Mouse (Mus musculus) forebrain, embryonic 16.5 days (tissue): ENCODE measurements around the gene Atp6v1g3. TPM values are rescaled to one million over a fixed set of nuclear protein-coding genes. Genes with fewer than 3 reads are reported as not detected.
A peak's percentile ranks its signal among the peaks of the same experiment; 100 is the strongest.

Experiments used
- ATAC-seq: fragments of 200-750 bp; cut with Nextera tagmentation; 2 replicates; pipeline ENCODE4 v1.8.0; 2017; ENCODE audit warnings: mild to moderate bottlenecking, moderate library complexity
- H3K27ac ChIP-seq: fragments of 300-500 bp; sonication (generic); 2 replicates; pipeline ENCODE4 v1.5.1; 2014; ENCODE audit warnings: low read length, control low read depth
- H3K27me3 ChIP-seq: fragments of 300-500 bp; sonication (generic); replicated peaks from 2 replicates; pipeline ENCODE4 v1.6.1; 2014; ENCODE audit warnings: low read length; ENCODE audit not compliant: control insufficient read depth, insufficient read depth
- H3K36me3 ChIP-seq: fragments of 300-500 bp; sonication (generic); 2 replicates; pipeline ENCODE4 v1.6.1; 2014; ENCODE audit not compliant: control insufficient read depth, insufficient read depth
- H3K4me1 ChIP-seq: fragments of 300-500 bp; sonication (generic); replicated peaks from 2 replicates; pipeline ENCODE4 v1.6.1; 2014; ENCODE audit warnings: low read length; ENCODE audit not compliant: control insufficient read depth, insufficient read depth
- H3K4me2 ChIP-seq: fragments of 300-500 bp; sonication (generic); 2 replicates; pipeline ENCODE4 v1.6.1; 2014; ENCODE audit warnings: mild to moderate bottlenecking, low read length, control low read depth
- H3K4me3 ChIP-seq: fragments of 300-500 bp; sonication (generic); replicated peaks from 2 replicates; pipeline ENCODE4 v1.5.1; 2014; ENCODE audit warnings: mild to moderate bottlenecking, low read length, control low read depth
- H3K9ac ChIP-seq: fragments of 300-500 bp; sonication (generic); replicated peaks from 2 replicates; pipeline ENCODE4 v1.6.1; 2014; ENCODE audit warnings: low read depth, low read length, control low read depth
- H3K9me3 ChIP-seq: fragments of 300-500 bp; sonication (generic); 2 replicates; pipeline ENCODE4 v1.6.1; 2016; ENCODE audit warnings: low read length; ENCODE audit not compliant: control insufficient read depth
- WGBS: fragments of 180-500 bp; shearing (Covaris S2); extraction: QIAGEN DNeasy Blood & Tissue Kit; methylation state at CpG from one replicate; pipeline ENCODE4 v1.1.7; 2014; 5-methylcytosine and 5-hydroxymethylcytosine counted together
- polyA plus RNA-seq: library from polyadenylated mRNA; unstranded; fragments of >200 nt; fragmentation: Nextera tagmentation; extraction: Ambion mirVana; gene quantifications from 2 replicates; pipeline ENCODE4 v1.2.1, GENCODE M21; 2015

Gene Atp6v1g3
- polyA plus RNA-seq, 1 experiment from 2014 or later, result not detected

GRCm38 (mm10) chr1:138302756-138303155 is 29.2 kb downstream of the Atp6v1g3 start:
- Histone ChIP-seq H3K4me3 (no peak overlapping the region), H3K27ac (no peak overlapping the region), H3K4me2 (no peak overlapping the region), H3K36me3 (no peaks in the 10 kb centered on the region), H3K27me3 (no peaks in the 10 kb centered on the region), H3K9me3 (no peaks in the 10 kb centered on the region), H3K4me1 (peaks cover 4% of the 10 kb centered on the region; the same call in 1 of the 2 replicates), H3K9ac (no peak overlapping the region)
- no peak for ATAC-seq
- WGBS, result 91% methylated on average over 2 of the region's 2 CpGs

DNA sequence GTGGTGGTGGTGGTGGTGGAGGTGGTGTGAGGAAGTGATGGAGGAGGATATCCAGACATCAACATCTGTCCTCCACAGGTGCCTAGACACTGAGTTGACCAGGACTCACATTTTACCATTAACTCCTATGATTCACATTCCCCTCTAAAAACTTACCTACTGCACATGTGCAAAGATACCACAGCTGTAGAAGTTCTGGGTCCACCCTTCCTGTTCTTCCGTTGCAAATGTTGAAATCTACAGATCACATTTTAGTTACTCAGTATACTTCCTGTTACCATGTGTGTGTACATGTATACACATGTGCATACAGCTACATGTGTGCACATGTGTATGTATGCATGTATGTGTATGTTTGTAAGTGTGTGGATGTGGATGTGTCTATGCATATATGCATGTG is 29.8 kb downstream of the Atp6v1g3 start:
- H3K4me1 ChIP-seq, result peaks cover 4% of the 10 kb centered on the region; the same call in 1 of the 2 replicates
- no peak overlapping the region for H3K27ac ChIP-seq
- no peaks in the 10 kb centered on the region for H3K27me3 ChIP-seq
- H3K9me3 ChIP-seq, result no peaks in the 10 kb centered on the region
- no peaks in the 10 kb centered on the region for H3K36me3 ChIP-seq
- ATAC-seq, result no peak
- no peak overlapping the region for H3K4me2 ChIP-seq
- no peak overlapping the region for H3K9ac ChIP-seq
- H3K4me3 ChIP-seq, result no peak overlapping the region
- 90% methylated on average over 1 of the region's 1 CpGs for WGBS

- no peak overlapping the region; the same call in 1 of the 2 replicates for H3K27ac ChIP-seq
- H3K9ac ChIP-seq, result no peak overlapping the region
- no peaks in the 10 kb centered on the region for H3K27me3 ChIP-seq
- H3K9me3 ChIP-seq, result no peaks in the 10 kb centered on the region
- peak; percentile 72 for ATAC-seq
- peaks cover 4% of the 10 kb centered on the region; the same call in 1 of the 2 replicates for H3K4me1 ChIP-seq
- no peak overlapping the region for H3K4me2 ChIP-seq
- no peak overlapping the region for H3K4me3 ChIP-seq
- no peaks in the 10 kb centered on the region for H3K36me3 ChIP-seq
- 53% methylated on average over 8 of the region's 8 CpGs for WGBS
Measured at GRCm38 (mm10) chr1:138304141-138304915, 30.8 kb downstream of the Atp6v1g3 start.

DNA sequence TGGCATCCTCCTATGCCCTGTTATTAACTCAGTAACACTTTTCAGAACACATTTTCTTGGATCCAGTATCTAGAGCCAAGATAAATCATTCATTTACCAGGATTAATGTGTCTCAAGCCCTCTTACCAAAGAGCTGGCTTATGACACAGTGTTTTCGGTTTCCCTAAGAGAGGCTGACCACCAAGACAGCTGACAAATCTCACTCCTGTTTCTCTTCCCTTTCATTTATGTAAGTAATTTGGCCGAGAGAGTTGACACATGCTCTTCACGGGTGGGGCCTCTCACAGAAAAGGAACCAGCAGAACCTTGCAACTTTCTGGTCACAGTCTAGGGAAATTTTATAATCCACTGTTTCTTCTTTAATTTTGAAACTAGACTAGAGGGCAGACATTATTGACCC is 49.1 kb downstream of the Atp6v1g3 start:
- no peak overlapping the region for H3K4me2 ChIP-seq
- H3K9ac ChIP-seq, result no peak overlapping the region
- no peaks in the 10 kb centered on the region for H3K9me3 ChIP-seq
- no peak for ATAC-seq
- H3K36me3 ChIP-seq, result no peaks in the 10 kb centered on the region
- no peak overlapping the region for H3K27ac ChIP-seq
- no peaks in the 10 kb centered on the region for H3K4me1 ChIP-seq
- no peak overlapping the region for H3K4me3 ChIP-seq
- WGBS, result 84% methylated on average over 3 of the region's 3 CpGs
- no peaks in the 10 kb centered on the region for H3K27me3 ChIP-seq

DNA sequence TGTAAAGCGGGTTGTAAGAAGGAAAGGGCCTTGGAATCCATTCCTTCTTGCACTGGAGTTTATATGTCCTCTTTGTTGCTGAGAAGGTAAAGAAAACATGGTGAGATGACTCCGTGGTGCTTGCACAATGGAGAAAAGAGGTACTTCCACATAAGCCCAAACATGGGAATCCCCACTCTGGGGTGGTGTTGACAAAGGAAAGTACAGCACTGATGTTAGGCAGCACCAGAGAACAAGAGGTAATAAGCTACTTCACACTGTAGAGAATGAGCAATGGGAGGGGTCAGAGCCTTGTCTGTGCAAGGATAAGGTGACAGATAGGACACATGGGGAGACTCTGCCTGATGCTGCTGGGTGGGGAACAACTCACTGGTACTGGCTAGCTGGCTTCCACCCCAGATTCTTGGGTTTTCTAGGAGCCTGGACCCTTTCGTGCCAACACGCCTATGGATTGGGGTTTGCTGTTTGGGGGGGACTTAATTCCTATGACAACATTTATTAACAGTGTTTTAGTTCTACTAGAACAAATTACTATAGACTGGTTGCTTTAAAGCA is 49.6 kb downstream of the Atp6v1g3 start:
- no peaks in the 10 kb centered on the region for H3K36me3 ChIP-seq
- H3K4me3 ChIP-seq, result no peak overlapping the region
- ATAC-seq, result no peak
- no peaks in the 10 kb centered on the region for H3K4me1 ChIP-seq
- no peak overlapping the region for H3K4me2 ChIP-seq
- no peak overlapping the region for H3K9ac ChIP-seq
- 88% methylated on average over 4 of the region's 4 CpGs for WGBS
- H3K27ac ChIP-seq, result no peak overlapping the region
- H3K27me3 ChIP-seq, result no peaks in the 10 kb centered on the region
- no peaks in the 10 kb centered on the region for H3K9me3 ChIP-seq

DNA sequence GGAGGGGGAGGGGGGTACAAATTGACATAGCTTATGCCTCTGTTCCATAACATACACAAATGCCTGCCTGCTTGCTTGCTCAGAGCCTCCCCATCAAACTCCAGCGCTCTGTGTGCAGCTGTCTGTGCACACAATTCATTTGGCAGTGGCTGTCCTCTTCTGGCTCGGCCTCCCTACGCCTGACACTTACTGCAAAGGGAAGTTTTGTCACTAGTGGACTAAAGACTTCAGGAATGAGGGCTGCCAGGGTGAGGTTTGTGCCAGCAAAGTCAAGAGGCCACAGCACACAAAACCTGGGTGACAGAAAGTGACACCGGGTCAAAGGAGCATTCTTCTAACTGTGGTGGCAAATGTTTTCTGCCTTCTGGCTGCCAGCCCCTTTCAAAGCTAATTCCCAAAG is 52.6 kb downstream of the Atp6v1g3 start:
- Histone ChIP-seq H3K9me3 (no peaks in the 10 kb centered on the region), H3K9ac (no peak overlapping the region), H3K27ac (no peak overlapping the region), H3K4me1 (peaks cover 4% of the 10 kb centered on the region; the same call in 1 of the 2 replicates), H3K36me3 (no peaks in the 10 kb centered on the region), H3K4me3 (no peak overlapping the region), H3K27me3 (no peaks in the 10 kb centered on the region), H3K4me2 (no peak overlapping the region)
- 15% methylated on average over 4 of the region's 4 CpGs for WGBS
- peak; percentile 57 for ATAC-seq

GRCm38 (mm10) chr1:138326566-138326965 is 53.0 kb downstream of the Atp6v1g3 start:
- Histone ChIP-seq H3K9me3 (no peaks in the 10 kb centered on the region), H3K4me2 (no peak overlapping the region), H3K9ac (no peak overlapping the region), H3K36me3 (no peaks in the 10 kb centered on the region), H3K27me3 (no peaks in the 10 kb centered on the region), H3K27ac (no peak overlapping the region), H3K4me3 (no peak overlapping the region), H3K4me1 (peaks cover 4% of the 10 kb centered on the region; the same call in 1 of the 2 replicates)
- peak; percentile 38; the same call in 1 of the 2 replicates for ATAC-seq
- WGBS, result 24% methylated on average over 2 of the region's 2 CpGs

- H3K27ac ChIP-seq, result no peak overlapping the region
Measured at GRCm38 (mm10) chr1:138327466-138328245, 54.1 kb downstream of the Atp6v1g3 start.

GRCm38 (mm10) chr1:138328320-138328719 is 54.8 kb downstream of the Atp6v1g3 start:
- peak; percentile 85 for ATAC-seq

More at GRCm38 (mm10) chr1:138327466-138328245, 54.1 kb downstream of the Atp6v1g3 start:
- WGBS, result 75% methylated on average over 18 of the region's 18 CpGs
- ATAC-seq, result no peak
- Histone ChIP-seq H3K27me3 (no peaks in the 10 kb centered on the region), H3K4me3 (no peak overlapping the region), H3K9me3 (no peaks in the 10 kb centered on the region), H3K36me3 (no peaks in the 10 kb centered on the region), H3K4me2 (no peak overlapping the region), H3K9ac (no peak overlapping the region), H3K4me1 (peaks cover 4% of the 10 kb centered on the region; the same call in 1 of the 2 replicates)

More at GRCm38 (mm10) chr1:138328320-138328719, 54.8 kb downstream of the Atp6v1g3 start:
- Histone ChIP-seq H3K9me3 (no peaks in the 10 kb centered on the region), H3K27me3 (no peaks in the 10 kb centered on the region), H3K4me3 (peak overlapping the region; percentile 18), H3K27ac (no peak overlapping the region), H3K4me2 (peak overlapping the region; percentile 44), H3K9ac (peak overlapping the region; percentile 41; the same call in 1 of the 2 replicates), H3K4me1 (peaks cover 4% of the 10 kb centered on the region; the same call in 1 of the 2 replicates), H3K36me3 (no peaks in the 10 kb centered on the region)
- 10% methylated on average over 12 of the region's 12 CpGs for WGBS
